Mouse (Mus musculus): ENCODE data around the gene Sntb2. TPM values are rescaled to one million over a fixed set of nuclear protein-coding genes. Genes with fewer than 3 reads are reported as not detected.

The Sntb2 gene
- polyA plus RNA-seq, 1 experiment from 2014 or later, result 9.0 TPM

DNA sequence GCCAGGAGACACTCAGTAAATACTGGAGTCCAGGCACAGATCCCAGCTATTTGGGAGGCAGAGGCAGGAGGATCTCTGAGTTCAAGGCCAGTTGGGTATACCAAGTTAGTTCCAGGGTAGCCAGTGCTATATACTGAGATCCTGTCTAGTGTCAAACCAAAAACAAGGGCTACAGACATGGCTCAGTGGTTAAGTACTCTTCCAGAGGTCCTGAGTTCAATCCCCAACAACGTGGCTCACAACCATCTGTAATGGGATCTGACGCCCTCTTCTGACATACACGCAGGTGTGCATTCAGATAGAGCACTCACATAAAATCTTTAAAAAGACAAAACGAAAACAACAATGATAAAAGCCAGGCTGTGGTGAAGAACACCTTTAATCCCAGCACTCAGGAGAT is 113.9 kb downstream of the Sntb2 start:
- H3K36me3 ChIP-seq, result peaks cover 78% of the 10 kb centered on the region

DNA sequence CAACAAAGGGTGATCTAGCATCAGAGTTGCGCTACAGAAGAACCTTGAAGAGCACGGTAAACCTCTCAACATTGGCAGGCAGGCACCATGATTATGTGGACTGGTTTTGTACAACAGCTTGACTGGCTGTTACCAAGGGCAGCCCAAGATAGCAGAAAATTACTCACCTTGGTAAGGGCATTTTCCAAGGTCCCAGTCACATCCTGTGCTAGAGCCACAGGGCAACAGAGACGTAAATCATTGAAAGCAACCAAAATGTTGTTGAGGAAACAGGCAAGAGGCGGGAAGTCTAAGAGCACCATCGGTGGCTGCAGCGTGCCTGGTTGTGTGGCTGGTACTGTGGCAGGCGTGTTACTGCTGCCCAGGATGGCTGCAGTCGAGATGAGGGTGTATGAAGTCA is 116.5 kb downstream of the Sntb2 start:
- no peak for ATAC-seq (ENCODE audit: low FRiP score, low read depth)
- no peak overlapping the region for H3K4me2 ChIP-seq (replicated peaks)
- peaks cover 30% of the 10 kb centered on the region for H3K4me1 ChIP-seq
- no peaks in the 10 kb centered on the region for H3K27me3 ChIP-seq
- H3K36me3 ChIP-seq, result peaks cover 53% of the 10 kb centered on the region
- 97% methylated on average over 8 of the region's 8 CpGs for WGBS
- no peak overlapping the region for H3K4me3 ChIP-seq
- H3K9me3 ChIP-seq, result no peaks in the 10 kb centered on the region
- H3K9ac ChIP-seq (replicated peaks), result no peak overlapping the region
- H3K27ac ChIP-seq (replicated peaks), result no peak overlapping the region

More for the DNA sequence above, 113.9 kb downstream of the Sntb2 start:
- ATAC-seq (ENCODE audit: low FRiP score, low read depth), result no peak
- Histone ChIP-seq H3K4me2 (replicated peaks) (peak overlapping the region; percentile 85), H3K4me3 (peak overlapping the region; percentile 86; the same call in 1 of the 2 replicates), H3K27me3 (no peaks in the 10 kb centered on the region), H3K27ac (replicated peaks) (0 out of 2 replicates have a peak overlapping the region, but pooled peaks have one; percentile 90), H3K9ac (replicated peaks) (no peak overlapping the region; the same call in 1 of the 2 replicates), H3K4me1 (peaks cover 19% of the 10 kb centered on the region), H3K9me3 (no peaks in the 10 kb centered on the region)
- WGBS, result 95% methylated on average over 4 of the region's 4 CpGs

DNA sequence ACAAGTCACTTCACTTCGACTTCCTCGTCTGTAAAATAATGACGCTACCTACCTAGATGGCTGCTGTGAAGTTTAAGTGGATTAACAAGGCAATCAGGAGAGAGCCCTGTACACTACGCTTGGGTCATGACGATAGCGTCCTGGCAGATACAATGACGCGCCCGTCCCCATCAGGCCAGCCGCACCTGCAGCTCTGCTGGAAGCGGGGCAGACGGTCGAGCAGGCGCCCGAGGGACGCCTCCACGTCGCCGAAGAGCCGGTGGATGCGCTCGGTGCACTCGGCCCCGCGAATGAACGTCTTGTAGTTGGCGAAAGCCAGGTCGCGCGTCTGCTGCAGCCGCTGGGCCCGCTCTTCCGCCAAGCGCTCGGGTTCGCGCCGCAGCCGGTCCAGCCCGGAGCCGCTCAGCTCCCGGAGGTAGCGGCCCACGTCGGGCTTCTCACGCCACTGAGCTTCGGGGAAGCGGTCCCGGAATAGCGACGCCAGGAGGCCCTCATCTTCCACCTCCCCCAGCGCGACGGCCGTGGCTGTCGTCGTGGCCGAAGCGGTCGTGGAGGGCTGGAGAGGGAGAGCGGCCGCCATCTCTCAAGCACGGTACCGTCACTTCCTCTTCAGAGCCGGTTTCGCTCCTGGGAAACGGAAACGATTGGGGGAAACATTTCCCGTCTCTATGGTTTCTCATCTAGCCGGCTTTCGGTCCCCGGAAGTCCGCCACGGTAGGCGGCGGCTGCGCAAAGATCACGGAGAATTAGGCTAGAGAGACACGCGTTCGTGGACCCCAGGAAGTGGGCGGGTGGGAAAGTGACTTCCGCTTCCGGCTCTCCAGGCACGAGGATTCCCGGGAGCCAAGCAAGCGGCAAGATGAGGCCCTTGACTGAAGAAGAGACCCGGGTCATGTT is 120.8 kb downstream of the Sntb2 start, which contains the start of the genes Cog8 and Nip7:
TSS of gene Cog8 (minus strand) at position 614 of the 897 bp plus-strand sequence.
TSS of gene Nip7 (plus strand) at position 802 of the 897 bp plus-strand sequence.
- Histone ChIP-seq H3K4me3 (peak within 1 kb of the TSS; percentile 99), H3K27ac (replicated peaks) (peak within 1 kb of the TSS; percentile 71), H3K36me3 (peaks cover 44% of the 10 kb centered on the region), H3K9me3 (no peaks in the 10 kb centered on the region), H3K4me2 (replicated peaks) (peak within 1 kb of the TSS; percentile 97), H3K9ac (replicated peaks) (peak within 1 kb of the TSS; percentile 86), H3K27me3 (no peaks in the 10 kb centered on the region), H3K4me1 (peaks cover 20% of the 10 kb centered on the region)
- ATAC-seq (ENCODE audit: low FRiP score, low read depth), result peak; percentile 93
- WGBS, result under 1% methylated on average over 88 of the region's 88 CpGs

DNA sequence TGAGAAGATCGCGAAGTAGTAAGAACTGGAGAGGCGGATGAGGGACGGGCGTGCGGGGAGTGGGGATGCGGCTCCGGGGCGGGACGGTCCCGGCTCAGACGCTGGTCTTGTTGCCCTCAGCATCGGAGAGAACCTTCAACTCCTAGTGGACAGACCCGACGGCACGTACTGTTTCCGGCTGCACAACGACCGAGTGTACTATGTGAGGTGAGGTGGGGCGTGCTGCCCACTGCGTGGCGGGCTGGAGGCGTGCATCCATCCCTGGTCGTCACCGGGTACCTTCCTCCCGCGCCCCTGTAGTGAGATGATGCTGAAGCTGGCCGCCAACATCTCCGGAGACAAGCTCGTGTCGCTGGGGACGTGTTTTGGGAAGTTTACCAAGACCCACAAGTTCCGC is 121.4 kb downstream of the Sntb2 start:
- Histone ChIP-seq H3K9ac (replicated peaks) (peak overlapping the region; percentile 82), H3K9me3 (no peaks in the 10 kb centered on the region), H3K27ac (replicated peaks) (peak overlapping the region; percentile 49; the same call in 1 of the 2 replicates), H3K27me3 (no peaks in the 10 kb centered on the region), H3K36me3 (peaks cover 38% of the 10 kb centered on the region), H3K4me2 (replicated peaks) (peak overlapping the region; percentile 97), H3K4me3 (peak overlapping the region; percentile 99), H3K4me1 (peaks cover 20% of the 10 kb centered on the region)
- WGBS, result 1% methylated on average over 33 of the region's 33 CpGs
- peak; percentile 79 for ATAC-seq (ENCODE audit: low FRiP score, low read depth)

DNA sequence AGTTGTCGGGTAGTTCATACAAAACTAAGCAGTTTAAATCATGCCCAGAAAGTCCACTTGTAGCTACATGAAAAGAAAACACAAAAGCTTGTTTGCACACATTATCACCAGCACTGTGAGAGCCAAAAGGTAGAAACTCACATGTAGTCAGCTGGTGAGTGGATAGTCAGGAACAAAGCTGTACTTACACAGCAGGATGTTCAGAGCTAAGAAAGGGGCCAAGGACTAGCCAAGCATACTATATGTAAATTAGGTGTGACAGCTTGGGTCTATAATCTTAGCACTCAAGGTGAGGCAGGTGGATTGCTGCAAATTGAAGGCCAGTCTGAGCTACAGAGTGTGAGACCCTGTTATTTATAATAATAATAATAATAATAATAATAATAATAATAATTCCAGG is 127.1 kb downstream of the Sntb2 start:
- H3K4me1 ChIP-seq, result peaks cover 3% of the 10 kb centered on the region
- no peak overlapping the region for H3K4me3 ChIP-seq
- no peaks in the 10 kb centered on the region for H3K9me3 ChIP-seq
- WGBS, result 88% methylated on average over 1 of the region's 1 CpGs
- no peak overlapping the region for H3K4me2 ChIP-seq (replicated peaks)
- no peak overlapping the region for H3K27ac ChIP-seq (replicated peaks)
- no peak for ATAC-seq (ENCODE audit: low FRiP score, low read depth)
- H3K36me3 ChIP-seq, result peaks cover 16% of the 10 kb centered on the region
- no peaks in the 10 kb centered on the region for H3K27me3 ChIP-seq
- no peak overlapping the region for H3K9ac ChIP-seq (replicated peaks)

DNA sequence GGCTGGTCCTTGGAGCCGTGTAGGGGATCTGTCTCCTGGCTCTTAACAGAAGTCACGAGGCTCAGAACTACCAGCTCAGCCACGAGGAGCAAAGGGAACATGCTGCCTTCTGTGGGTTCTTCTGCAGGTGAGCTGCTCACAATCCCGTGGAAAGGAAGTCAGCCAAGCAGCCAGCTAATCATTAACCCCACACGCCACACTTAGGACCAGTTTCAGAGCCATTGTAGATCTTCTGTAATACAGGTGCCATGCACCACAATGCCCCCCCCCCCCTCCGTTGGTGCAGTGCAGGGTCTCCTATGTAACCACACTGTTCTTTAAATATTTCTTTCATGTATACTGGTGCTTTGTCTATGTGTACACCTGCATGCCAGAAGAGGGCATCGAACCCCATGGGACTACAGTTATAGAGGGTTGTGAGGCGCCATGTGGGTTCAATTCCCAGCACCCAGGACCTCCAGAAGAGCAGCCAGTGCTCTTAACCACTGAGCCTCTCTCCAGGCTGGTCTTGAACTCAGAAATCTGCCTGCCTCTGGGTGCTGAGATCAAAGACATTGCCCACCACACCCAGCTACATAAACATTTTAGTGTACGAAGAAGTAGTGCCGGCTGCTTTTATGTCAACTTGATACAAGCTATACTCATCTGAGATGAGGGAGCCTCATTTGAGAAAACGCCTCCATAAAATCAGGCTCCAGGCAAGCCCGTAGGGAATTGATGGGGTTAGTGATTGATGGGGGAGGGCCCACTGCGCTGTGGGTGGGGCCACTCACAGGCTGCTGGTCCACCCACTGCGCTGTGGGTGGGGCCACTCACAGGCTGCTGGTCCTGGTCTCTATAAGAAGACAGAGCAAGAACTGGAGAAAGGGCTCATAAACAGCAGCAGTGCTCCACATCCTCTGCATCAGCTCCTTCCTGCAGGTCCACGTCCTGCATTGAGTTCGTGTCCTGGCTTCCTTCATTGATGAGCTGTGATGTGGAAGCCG is 130.3 kb downstream of the Sntb2 start, which contains the start of gene Tmed6:
TSS of gene Tmed6 (minus strand) at position 134 of the 986 bp plus-strand sequence.
- Histone ChIP-seq H3K9ac (replicated peaks) (no peak within 1 kb of the TSS), H3K27me3 (no peaks in the 10 kb centered on the region), H3K4me1 (no peaks in the 10 kb centered on the region), H3K27ac (replicated peaks) (no peak within 1 kb of the TSS), H3K36me3 (peaks cover 20% of the 10 kb centered on the region), H3K9me3 (no peaks in the 10 kb centered on the region), H3K4me2 (replicated peaks) (no peak within 1 kb of the TSS), H3K4me3 (no peak within 1 kb of the TSS)
- WGBS, result 69% methylated on average over 17 of the region's 17 CpGs
- ATAC-seq (ENCODE audit: low FRiP score, low read depth), result no peak

Other genes starting within 250 kb of the Sntb2 start
- 0.34 and 0.38 TPM in 2 replicates for gene Has3, start 65.5 kb upstream of the Sntb2 start, polyA plus RNA-seq (2016; fragmentation: Nextera tagmentation; extraction: Ambion mirVana)
- gene Utp4, start 42.1 kb upstream of the Sntb2 start, polyA plus RNA-seq (2016; fragmentation: Nextera tagmentation; extraction: Ambion mirVana), result 49.7 and 54.2 TPM in 2 replicates
- gene Vps4a, start 95.5 kb downstream of the Sntb2 start, polyA plus RNA-seq (2016; fragmentation: Nextera tagmentation; extraction: Ambion mirVana), result 97.4 and 98.1 TPM in 2 replicates
- 35.8 and 42.5 TPM in 2 replicates for gene Pdf, start 112.9 kb downstream of the Sntb2 start, polyA plus RNA-seq (2016; fragmentation: Nextera tagmentation; extraction: Ambion mirVana)
- gene Cog8, start 120.9 kb downstream of the Sntb2 start, polyA plus RNA-seq (2016; fragmentation: Nextera tagmentation; extraction: Ambion mirVana), result 45.8 and 47.7 TPM in 2 replicates
- gene Nip7, start 121.1 kb downstream of the Sntb2 start, polyA plus RNA-seq (2016; fragmentation: Nextera tagmentation; extraction: Ambion mirVana), result 87.2 and 93.1 TPM in 2 replicates
- not detected in 2 replicates for gene Tmed6, start 129.9 kb downstream of the Sntb2 start, polyA plus RNA-seq (2016; fragmentation: Nextera tagmentation; extraction: Ambion mirVana)
- 22.5 and 23.1 TPM in 2 replicates for gene Terf2, start 160.8 kb downstream of the Sntb2 start, polyA plus RNA-seq (2016; fragmentation: Nextera tagmentation; extraction: Ambion mirVana)
- gene Cyb5b, start 214.9 kb downstream of the Sntb2 start, polyA plus RNA-seq (2016; fragmentation: Nextera tagmentation; extraction: Ambion mirVana), result 155 and 156 TPM in 2 replicates

Measured in midbrain, embryonic 12.5 days (tissue).